Mouse (Mus musculus) right cerebral cortex, adult 18-20 months (tissue): ENCODE measurements around the gene Actr8.

Experiments
- DNase-seq: peaks from one replicate; pipeline ENCODE4 v3.0.0; 2022; ENCODE audit warnings: mixed read lengths

Actr8 gene

GRCm38 (mm10) chr14:29996000-29996751 is 18.0 kb downstream of the Actr8 start:
- DNase-seq, result no peak

GRCm38 (mm10) chr14:29997345-29997744 is 19.2 kb downstream of the Actr8 start:
- no peak for DNase-seq

- DNase-seq, result no peak
Observed at GRCm38 (mm10) chr14:29998747-29999474, 20.8 kb downstream of the Actr8 start.

- DNase-seq, result no peak
Observed at GRCm38 (mm10) chr14:29999475-29999811, 21.3 kb downstream of the Actr8 start.

GRCm38 (mm10) chr14:30008733-30009575 is 30.8 kb downstream of the Actr8 start, which contains the start of the genes Il17rb and Chdh:
TSS of gene Il17rb (minus strand) at chr14:30008896.
TSS of gene Chdh (plus strand) at chr14:30009023.
- peak; percentile 53 for DNase-seq

GRCm38 (mm10) chr14:30009864-30010560 is 31.9 kb downstream of the Actr8 start:
- peak; percentile 39 for DNase-seq

- peak; percentile 39 for DNase-seq
Observed at GRCm38 (mm10) chr14:30011886-30012560, 33.9 kb downstream of the Actr8 start.

GRCm38 (mm10) chr14:30014487-30014886 is 36.4 kb downstream of the Actr8 start:
- DNase-seq, result no peak

- DNase-seq, result no peak
Observed at GRCm38 (mm10) chr14:30015008-30015407, 36.9 kb downstream of the Actr8 start.

GRCm38 (mm10) chr14:30016666-30017065 is 38.5 kb downstream of the Actr8 start:
- no peak for DNase-seq

GRCm38 (mm10) chr14:30017794-30018462 is 39.8 kb downstream of the Actr8 start:
- no peak for DNase-seq

- DNase-seq, result no peak
Observed at GRCm38 (mm10) chr14:30018463-30018801, 40.3 kb downstream of the Actr8 start.

- no peak for DNase-seq
Observed at GRCm38 (mm10) chr14:30018846-30019245, 40.7 kb downstream of the Actr8 start.

- no peak for DNase-seq
Observed at GRCm38 (mm10) chr14:30019375-30019774, 41.2 kb downstream of the Actr8 start.

- DNase-seq, result no peak
Observed at GRCm38 (mm10) chr14:30019792-30020575, 41.8 kb downstream of the Actr8 start.

GRCm38 (mm10) chr14:30022471-30022870 is 44.3 kb downstream of the Actr8 start:
- no peak for DNase-seq

- DNase-seq, result no peak
Observed at GRCm38 (mm10) chr14:30024387-30024786, 46.2 kb downstream of the Actr8 start.

- DNase-seq, result no peak
Observed at GRCm38 (mm10) chr14:30027378-30027777, 49.2 kb downstream of the Actr8 start.

GRCm38 (mm10) chr14:30033405-30033804 is 55.3 kb downstream of the Actr8 start:
- DNase-seq, result no peak

- DNase-seq, result no peak
Observed at GRCm38 (mm10) chr14:30038431-30038830, 60.3 kb downstream of the Actr8 start.

GRCm38 (mm10) chr14:30039413-30039812 is 61.3 kb downstream of the Actr8 start:
- DNase-seq, result no peak
